Mouse (Mus musculus): ENCODE measurements around the gene Vcan.
"Not testable (repeated sequence)": the region's sequence is repeated elsewhere in the genome, so short reads cannot be mapped to it uniquely, and the experiment has no call there.

The Vcan gene

GRCm38 (mm10) chr13:89741766-89742685 lies at the start of gene Vcan:
Vcan (minus strand) TSS chr13:89742509.
- peak; percentile 62 to 74 for DNase-seq

GRCm38 (mm10) chr13:89791475-89791874 lies 49.2 kb upstream of the Vcan start:
- DNase-seq = no peak

GRCm38 (mm10) chr13:89782886-89783285 lies 40.6 kb upstream of the Vcan start:
- DNase-seq = no peak

GRCm38 (mm10) chr13:89780276-89780675 lies 38.0 kb upstream of the Vcan start:
- DNase-seq = no peak

- peak; percentile 78 to 81 for DNase-seq
Observed at GRCm38 (mm10) chr13:89779208-89779911, 37.1 kb upstream of the Vcan start.

GRCm38 (mm10) chr13:89777764-89778163 lies 35.5 kb upstream of the Vcan start:
- no peak for DNase-seq

GRCm38 (mm10) chr13:89777146-89777545 lies 34.8 kb upstream of the Vcan start:
- DNase-seq = no peak

GRCm38 (mm10) chr13:89766551-89766950 lies 24.2 kb upstream of the Vcan start:
- DNase-seq = no peak

- DNase-seq = no peak
Observed at GRCm38 (mm10) chr13:89765966-89766365, 23.7 kb upstream of the Vcan start.

GRCm38 (mm10) chr13:89762339-89762738 lies 20.0 kb upstream of the Vcan start:
- DNase-seq = no peak

GRCm38 (mm10) chr13:89756347-89756746 lies 14.0 kb upstream of the Vcan start:
- DNase-seq = no peak

- DNase-seq = not testable (repeated sequence)
Observed at GRCm38 (mm10) chr13:89750562-89750961, 8.3 kb upstream of the Vcan start.

GRCm38 (mm10) chr13:89743201-89743600 lies 892 bp upstream of the Vcan start:
- no peak for DNase-seq

- no peak for DNase-seq
Observed at GRCm38 (mm10) chr13:89742686-89743200, 434 bp upstream of the Vcan start.

GRCm38 (mm10) chr13:89741116-89741551 lies 1.2 kb downstream of the Vcan start:
- DNase-seq = peak; percentile 64 to 69

GRCm38 (mm10) chr13:89740243-89741115 lies 1.8 kb downstream of the Vcan start:
- peak; percentile 85 to 90 for DNase-seq

- no peak for DNase-seq
Observed at GRCm38 (mm10) chr13:89739696-89740242, 2.5 kb downstream of the Vcan start.

GRCm38 (mm10) chr13:89738776-89739695 lies 3.3 kb downstream of the Vcan start:
- peak; percentile 88 to 92 for DNase-seq

GRCm38 (mm10) chr13:89738275-89738674 lies 4.0 kb downstream of the Vcan start:
- no peak for DNase-seq

- peak; percentile 16 to 21 for DNase-seq
Observed at GRCm38 (mm10) chr13:89735111-89735510, 7.2 kb downstream of the Vcan start.

- no peak for DNase-seq
Observed at GRCm38 (mm10) chr13:89726492-89726891, 15.8 kb downstream of the Vcan start.

Data from kidney, postnatal 4 days (tissue).